Mouse (Mus musculus): Measurements from ENCODE around the gene Shf.

- TF ChIP-seq E2F4 (IDR thresholded peaks at IDR 0.05; ENCODE audit: insufficient replicate concordance, low read depth, low read length) (no peak), POLR2A (IDR thresholded peaks at IDR 0.05; ENCODE audit: low read depth, low read length) (no peak), CHD1 (IDR thresholded peaks at IDR 0.05; ENCODE audit: low read depth, low read length) (no peak), USF1 (IDR thresholded peaks at IDR 0.05; ENCODE audit: low read depth, low read length) (no peak), ELF1 (IDR thresholded peaks at IDR 0.05; ENCODE audit: low read depth, low read length) (no peak), EP300 (IDR thresholded peaks at IDR 0.05; ENCODE audit: low read length) (no peak), ZMIZ1 (IDR thresholded peaks at IDR 0.05; ENCODE audit: low read depth, low read length) (no peak), MEF2A (IDR thresholded peaks at IDR 0.05; ENCODE audit: borderline replicate concordance, low read depth, low read length) (no peak), RCOR1 (conservative IDR thresholded peaks at IDR 0.05; ENCODE audit: low read depth, low read length) (no peak)
These were observed 6.9 kb downstream of the Shf start for GRCm38 (mm10) chr2:122361868-122362621.

Measured in CH12.LX (cell line).